Mouse (Mus musculus) CD8-positive naive resting alpha-beta T cell, adult 2 months (primary cell): ENCODE measurements around the gene Pgap3.

Experiments
- DNase-seq, 2 experiments: peaks; one replicate each; pipeline ENCODE4 v3.0.0; 2022; ENCODE audit warnings: low read depth in 2 of 2, low spot score in 2 of 2

The Pgap3 gene

GRCm38 (mm10) chr11:98400161-98400726, at the start of gene Pgap3:
Gene Pgap3, minus strand, starts transcription at chr11:98400490.
- peak; percentile 75 to 83 for DNase-seq

- no peak for DNase-seq
These were observed 49.1 kb upstream of the Pgap3 start for GRCm38 (mm10) chr11:98449419-98449818.

- DNase-seq: no peak
These were observed 48.0 kb upstream of the Pgap3 start for GRCm38 (mm10) chr11:98448191-98448790.

GRCm38 (mm10) chr11:98447475-98447834, 47.2 kb upstream of the Pgap3 start:
- DNase-seq: no peak

GRCm38 (mm10) chr11:98446562-98447474, 46.5 kb upstream of the Pgap3 start:
- DNase-seq: no peak

GRCm38 (mm10) chr11:98446213-98446561, 45.9 kb upstream of the Pgap3 start, which contains the start of gene Grb7:
Gene Grb7, plus strand, starts transcription at chr11:98446394.
- no peak for DNase-seq

- no peak for DNase-seq
These were observed 45.4 kb upstream of the Pgap3 start for GRCm38 (mm10) chr11:98445679-98446078.

- DNase-seq: no peak
These were observed 44.9 kb upstream of the Pgap3 start for GRCm38 (mm10) chr11:98445238-98445637.

- DNase-seq: no peak
These were observed 43.4 kb upstream of the Pgap3 start for GRCm38 (mm10) chr11:98443688-98444087.

- peak; percentile 97 to 98 for DNase-seq
These were observed 38.3 kb upstream of the Pgap3 start, which contains the start of gene Mien1 for GRCm38 (mm10) chr11:98438331-98439158. Gene Mien1, minus strand, starts transcription at chr11:98438991.

- DNase-seq: no peak
These were observed 37.2 kb upstream of the Pgap3 start for GRCm38 (mm10) chr11:98437441-98437840.

GRCm38 (mm10) chr11:98435723-98436122, 35.4 kb upstream of the Pgap3 start:
- no peak for DNase-seq

GRCm38 (mm10) chr11:98431743-98432502, 31.6 kb upstream of the Pgap3 start:
- DNase-seq: no peak

GRCm38 (mm10) chr11:98428436-98428835, 28.1 kb upstream of the Pgap3 start:
- no peak for DNase-seq

GRCm38 (mm10) chr11:98426592-98426991, 26.3 kb upstream of the Pgap3 start:
- DNase-seq: no peak

- no peak for DNase-seq
These were observed 18.8 kb upstream of the Pgap3 start for GRCm38 (mm10) chr11:98418939-98419547.

GRCm38 (mm10) chr11:98418273-98418672, 18.0 kb upstream of the Pgap3 start:
- no peak for DNase-seq

GRCm38 (mm10) chr11:98417074-98417473, 16.8 kb upstream of the Pgap3 start:
- no peak for DNase-seq

GRCm38 (mm10) chr11:98414162-98414561, 13.9 kb upstream of the Pgap3 start:
- no peak for DNase-seq

- DNase-seq: no peak
These were observed 13.4 kb upstream of the Pgap3 start for GRCm38 (mm10) chr11:98413731-98414130.
